Mouse (Mus musculus) limb, embryonic 15.5 days (tissue): Measurements from ENCODE around the gene Eif4ebp2. TPM values are rescaled to one million over a fixed set of nuclear protein-coding genes. Genes with fewer than 3 reads are reported as not detected.
A peak's percentile ranks its signal among the peaks of the same experiment; 100 is the strongest.

Source experiments
- ATAC-seq: fragments of 200-750 bp; cut with Nextera tagmentation; 2 replicates; pipeline ENCODE4 v1.8.0; 2017; ENCODE audit warnings: low read depth, moderate TSS enrichment; ENCODE audit not compliant: insufficient number of reproducible peaks, low FRiP score, low TSS enrichment
- H3K27ac ChIP-seq: fragments of 300-500 bp; sonication (generic); 2 replicates; pipeline ENCODE4 v1.5.1; 2015; ENCODE audit warnings: moderate library complexity, mild to moderate bottlenecking, inconsistent platforms
- H3K27me3 ChIP-seq: fragments of 300-500 bp; sonication (generic); 2 replicates; pipeline ENCODE4 v1.6.1; 2015; ENCODE audit warnings: inconsistent platforms
- H3K36me3 ChIP-seq: fragments of 300-500 bp; sonication (generic); 2 replicates; pipeline ENCODE4 v1.6.1; 2015; ENCODE audit warnings: inconsistent platforms
- H3K4me1 ChIP-seq: fragments of 300-500 bp; sonication (generic); 2 replicates; pipeline ENCODE4 v1.6.1; 2015; ENCODE audit warnings: inconsistent platforms
- H3K4me2 ChIP-seq: fragments of 300-500 bp; sonication (generic); 2 replicates; pipeline ENCODE4 v1.6.1; 2015; ENCODE audit warnings: mild to moderate bottlenecking, inconsistent platforms
- H3K4me3 ChIP-seq: fragments of 300-500 bp; sonication (generic); 2 replicates; pipeline ENCODE4 v1.5.1; 2015; ENCODE audit warnings: mild to moderate bottlenecking, inconsistent platforms
- H3K9ac ChIP-seq: fragments of 300-500 bp; sonication (generic); 2 replicates; pipeline ENCODE4 v1.6.1; 2015; ENCODE audit warnings: inconsistent platforms
- H3K9me3 ChIP-seq: fragments of 300-500 bp; sonication (generic); 2 replicates; pipeline ENCODE4 v1.6.1; 2016; ENCODE audit warnings: inconsistent platforms
- WGBS: fragments of 180-500 bp; shearing (Covaris S2); methylation state at CpG from one replicate; pipeline ENCODE4 v1.1.7; 2015; 5-methylcytosine and 5-hydroxymethylcytosine counted together
- polyA plus RNA-seq: library from polyadenylated mRNA; unstranded; fragments of >200 nt; fragmentation: Nextera tagmentation; extraction: Ambion mirVana; gene quantifications from 2 replicates; pipeline ENCODE4 v1.2.1, GENCODE M21; 2015

Eif4ebp2 gene
- polyA plus RNA-seq, 1 experiment from 2014 or later, result 64.5 TPM

GRCm38 (mm10) chr10:61480488-61480887, 28.0 kb upstream of the Eif4ebp2 start:
- Histone ChIP-seq H3K27ac (no peak overlapping the region), H3K9ac (no peak overlapping the region), H3K27me3 (no peaks in the 10 kb centered on the region), H3K4me1 (peaks cover 10% of the 10 kb centered on the region), H3K9me3 (no peaks in the 10 kb centered on the region), H3K36me3 (no peaks in the 10 kb centered on the region), H3K4me3 (no peak overlapping the region), H3K4me2 (no peak overlapping the region)
- no peak for ATAC-seq
- 77% methylated on average over 1 of the region's 1 CpGs for WGBS

- Histone ChIP-seq H3K4me3 (no peak overlapping the region), H3K9me3 (no peaks in the 10 kb centered on the region), H3K27ac (no peak overlapping the region), H3K36me3 (no peaks in the 10 kb centered on the region), H3K9ac (no peak overlapping the region), H3K4me2 (no peak overlapping the region), H3K27me3 (no peaks in the 10 kb centered on the region), H3K4me1 (peaks cover 14% of the 10 kb centered on the region)
- ATAC-seq, result no peak
- 81% methylated on average over 4 of the region's 4 CpGs for WGBS
Observed at GRCm38 (mm10) chr10:61479927-61480326, 27.5 kb upstream of the Eif4ebp2 start.

- Histone ChIP-seq H3K4me1 (peaks cover 14% of the 10 kb centered on the region), H3K27ac (no peak overlapping the region), H3K9ac (no peak overlapping the region), H3K4me3 (no peak overlapping the region), H3K36me3 (no peaks in the 10 kb centered on the region), H3K9me3 (no peaks in the 10 kb centered on the region), H3K27me3 (no peaks in the 10 kb centered on the region), H3K4me2 (no peak overlapping the region)
- 91% methylated on average over 10 of the region's 10 CpGs for WGBS
- no peak for ATAC-seq
Observed at GRCm38 (mm10) chr10:61479461-61479860, 27.0 kb upstream of the Eif4ebp2 start.

GRCm38 (mm10) chr10:61476440-61477165, 24.1 kb upstream of the Eif4ebp2 start:
- H3K4me3 ChIP-seq, result peak overlapping the region; percentile 84
- no peaks in the 10 kb centered on the region for H3K27me3 ChIP-seq
- peaks cover 14% of the 10 kb centered on the region for H3K4me1 ChIP-seq
- H3K4me2 ChIP-seq, result peak overlapping the region; percentile 97
- H3K9ac ChIP-seq, result peak overlapping the region; percentile 50
- H3K9me3 ChIP-seq, result no peaks in the 10 kb centered on the region
- ATAC-seq, result no peak
- WGBS, result 7% methylated on average over 15 of the region's 15 CpGs
- H3K36me3 ChIP-seq, result no peaks in the 10 kb centered on the region
- peak overlapping the region; percentile 62 for H3K27ac ChIP-seq

GRCm38 (mm10) chr10:61475594-61476439, 23.4 kb upstream of the Eif4ebp2 start, which contains the start of gene Lrrc20:
TSS of gene Lrrc20 (plus strand) at chr10:61475801.
- Histone ChIP-seq H3K9me3 (no peaks in the 10 kb centered on the region), H3K4me1 (peaks cover 14% of the 10 kb centered on the region), H3K9ac (peak within 1 kb of the TSS; percentile 50), H3K27me3 (no peaks in the 10 kb centered on the region), H3K27ac (peak within 1 kb of the TSS; percentile 62), H3K4me2 (peak within 1 kb of the TSS; percentile 97), H3K36me3 (no peaks in the 10 kb centered on the region), H3K4me3 (peak within 1 kb of the TSS; percentile 84)
- peak; percentile 95 for ATAC-seq
- under 1% methylated on average over 70 of the region's 70 CpGs for WGBS

- Histone ChIP-seq H3K9ac (no peak overlapping the region), H3K4me3 (no peak overlapping the region), H3K27ac (no peak overlapping the region), H3K4me2 (no peak overlapping the region), H3K9me3 (no peaks in the 10 kb centered on the region), H3K27me3 (no peaks in the 10 kb centered on the region), H3K4me1 (peaks cover 14% of the 10 kb centered on the region), H3K36me3 (no peaks in the 10 kb centered on the region)
- ATAC-seq, result no peak
- 65% methylated on average over 1 of the region's 1 CpGs for WGBS
Observed at GRCm38 (mm10) chr10:61474344-61474743, 21.9 kb upstream of the Eif4ebp2 start.

- peaks cover 14% of the 10 kb centered on the region for H3K4me1 ChIP-seq
- H3K4me3 ChIP-seq, result no peak overlapping the region
- no peak overlapping the region for H3K27ac ChIP-seq
- no peaks in the 10 kb centered on the region for H3K27me3 ChIP-seq
- H3K4me2 ChIP-seq, result no peak overlapping the region
- ATAC-seq, result no peak
- H3K9me3 ChIP-seq, result no peaks in the 10 kb centered on the region
- H3K36me3 ChIP-seq, result no peaks in the 10 kb centered on the region
- 77% methylated on average over 3 of the region's 3 CpGs for WGBS
- H3K9ac ChIP-seq, result no peak overlapping the region
Observed at GRCm38 (mm10) chr10:61473640-61474039, 21.2 kb upstream of the Eif4ebp2 start.

- ATAC-seq, result no peak
Observed at GRCm38 (mm10) chr10:61468900-61469299, 16.4 kb upstream of the Eif4ebp2 start.

GRCm38 (mm10) chr10:61466873-61467272, 14.4 kb upstream of the Eif4ebp2 start:
- Histone ChIP-seq H3K9ac (no peak overlapping the region), H3K27ac (no peak overlapping the region), H3K36me3 (no peaks in the 10 kb centered on the region), H3K27me3 (no peaks in the 10 kb centered on the region), H3K4me1 (no peaks in the 10 kb centered on the region), H3K9me3 (no peaks in the 10 kb centered on the region), H3K4me2 (no peak overlapping the region), H3K4me3 (no peak overlapping the region)
- no peak for ATAC-seq
- WGBS, result 22% methylated on average over 5 of the region's 5 CpGs

More at GRCm38 (mm10) chr10:61468900-61469299, 16.4 kb upstream of the Eif4ebp2 start:
- no peaks in the 10 kb centered on the region for H3K36me3 ChIP-seq
- H3K9ac ChIP-seq, result no peak overlapping the region
- H3K4me1 ChIP-seq, result no peaks in the 10 kb centered on the region
- no peaks in the 10 kb centered on the region for H3K9me3 ChIP-seq
- no peak overlapping the region for H3K27ac ChIP-seq
- 58% methylated on average over 7 of the region's 7 CpGs for WGBS
- no peak overlapping the region for H3K4me2 ChIP-seq
- H3K27me3 ChIP-seq, result no peaks in the 10 kb centered on the region
- H3K4me3 ChIP-seq, result no peak overlapping the region

GRCm38 (mm10) chr10:61466242-61466641, 13.8 kb upstream of the Eif4ebp2 start:
- ATAC-seq, result no peak
- Histone ChIP-seq H3K4me1 (no peaks in the 10 kb centered on the region), H3K27me3 (no peaks in the 10 kb centered on the region), H3K9me3 (no peaks in the 10 kb centered on the region), H3K4me3 (no peak overlapping the region), H3K27ac (no peak overlapping the region), H3K4me2 (no peak overlapping the region), H3K9ac (no peak overlapping the region), H3K36me3 (no peaks in the 10 kb centered on the region)
- WGBS, result 66% methylated on average over 8 of the region's 8 CpGs

GRCm38 (mm10) chr10:61465009-61465408, 12.5 kb upstream of the Eif4ebp2 start:
- H3K9ac ChIP-seq, result no peak overlapping the region
- H3K4me1 ChIP-seq, result no peaks in the 10 kb centered on the region
- ATAC-seq, result no peak

GRCm38 (mm10) chr10:61457182-61457581, 4.7 kb upstream of the Eif4ebp2 start:
- no peak overlapping the region for H3K27ac ChIP-seq
- no peak overlapping the region for H3K4me3 ChIP-seq
- no peaks in the 10 kb centered on the region for H3K36me3 ChIP-seq
- H3K9me3 ChIP-seq, result no peaks in the 10 kb centered on the region
- H3K9ac ChIP-seq, result no peak overlapping the region
- H3K4me1 ChIP-seq, result no peaks in the 10 kb centered on the region
- H3K4me2 ChIP-seq, result no peak overlapping the region
- 51% methylated on average over 3 of the region's 3 CpGs for WGBS
- no peaks in the 10 kb centered on the region for H3K27me3 ChIP-seq
- no peak for ATAC-seq

More at GRCm38 (mm10) chr10:61465009-61465408, 12.5 kb upstream of the Eif4ebp2 start:
- Histone ChIP-seq H3K27me3 (no peaks in the 10 kb centered on the region), H3K36me3 (no peaks in the 10 kb centered on the region), H3K4me3 (no peak overlapping the region), H3K4me2 (no peak overlapping the region), H3K27ac (no peak overlapping the region), H3K9me3 (no peaks in the 10 kb centered on the region)
- 69% methylated on average over 4 of the region's 4 CpGs for WGBS
